Mouse (Mus musculus): ENCODE data around the gene Homer1.

DNA sequence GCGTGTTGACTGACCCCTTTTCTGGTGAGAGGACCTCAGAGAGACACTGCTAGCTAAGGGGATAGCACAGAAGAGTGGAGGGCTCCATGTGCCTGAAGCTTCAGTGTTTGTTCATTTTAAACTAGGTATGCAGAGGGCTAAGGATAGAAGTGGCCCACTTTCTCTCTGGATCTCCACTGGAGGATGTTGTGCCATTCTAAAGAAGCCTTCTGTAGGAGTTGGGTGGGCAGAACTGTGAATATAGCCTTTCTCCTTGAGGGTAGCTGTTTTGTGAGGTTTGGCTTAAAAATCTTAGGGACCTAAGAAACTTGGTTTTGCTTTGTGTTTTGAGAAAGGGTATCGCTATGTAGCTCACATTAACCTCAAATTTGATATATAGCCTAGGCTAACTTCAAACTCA lies 32.3 kb upstream of the Homer1 start:
- TF ChIP-seq POLR2A (IDR thresholded peaks at IDR 0.05; ENCODE audit: low read depth, low read length) = no peak
- no peak for TF ChIP-seq CTCF (IDR thresholded peaks at IDR 0.05; ENCODE audit: borderline replicate concordance, insufficient read depth, low read length)
